Mouse (Mus musculus) left cerebral cortex, postnatal 14 days (tissue): ENCODE data around the gene Ddn. TPM values are rescaled to one million over a fixed set of nuclear protein-coding genes. Genes with fewer than 3 reads are reported as not detected.

Source experiments
- total RNA-seq, 2 experiments: library from RNA; stranded (reverse); gene quantifications; 2 replicates each; pipeline ENCODE4 v1.2.3; 2021

The Ddn gene
- total RNA-seq, 2 experiments from 2014 or later, result 421 to 445 TPM

Other genes with a start within 250 kb of the Ddn start
- 10 to 100 TPM; 40.5 to 45.3 TPM for gene Ccnt1, start 238.6 kb downstream of the Ddn start, total RNA-seq
- gene 4930415O20Rik, start 238.5 kb downstream of the Ddn start, total RNA-seq, result not detected
- 10 to 100 TPM; 47.8 to 50.2 TPM for gene Adcy6, start 199.4 kb downstream of the Ddn start, total RNA-seq
- gene Cacnb3, start 178.7 kb downstream of the Ddn start, total RNA-seq, result 100 to 1,000 TPM; 217 to 244 TPM
- gene Ddx23, start 146.6 kb downstream of the Ddn start, total RNA-seq, result 10 to 100 TPM; 56.0 to 57.6 TPM
- 10 to 100 TPM; 53.9 to 64.1 TPM for gene Rnd1, start 132.0 kb downstream of the Ddn start, total RNA-seq
- 10 to 100 TPM; 12.6 to 13.3 TPM for gene Ccdc65, start 101.3 kb downstream of the Ddn start, total RNA-seq
- 1 to 10 TPM; 2.7 to 3.4 TPM for gene Fkbp11, start 81.3 kb downstream of the Ddn start, total RNA-seq
- 100 to 1,000 TPM; 729 to 796 TPM for gene Arf3, start 46.3 kb downstream of the Ddn start, total RNA-seq
- gene Wnt10b, start 31.3 kb downstream of the Ddn start, total RNA-seq, result under 1 TPM; 0.55 to 0.75 TPM
- gene Wnt1, start 19.6 kb downstream of the Ddn start, total RNA-seq, result not detected
- gene Prkag1, start 22.0 kb upstream of the Ddn start, total RNA-seq, result 10 to 100 TPM; 41.5 to 45.4 TPM
- 10 to 100 TPM; 73.2 to 75.3 TPM for gene Kmt2d, start 61.7 kb upstream of the Ddn start, total RNA-seq
- 1 to 10 TPM; 8.6 to 9.3 TPM for gene Rhebl1, start 85.0 kb upstream of the Ddn start, total RNA-seq
- under 1 TPM; 0.15 to 0.24 TPM for gene Dhh, start 89.0 kb upstream of the Ddn start, total RNA-seq
- gene Lmbr1l, start 108.7 kb upstream of the Ddn start, total RNA-seq, result 10 to 100 TPM; 17.9 to 18.1 TPM
- gene Tuba1b, start 125.1 kb upstream of the Ddn start, total RNA-seq, result 100 to 1,000 TPM; 689 to 750 TPM
- not detected for gene Gm49450, start 144.1 kb upstream of the Ddn start, total RNA-seq
- gene Tuba1a, start 144.2 kb upstream of the Ddn start, total RNA-seq, result 1,000 to 10,000 TPM; 2,132 to 2,150 TPM
- 100 to 1,000 TPM; 129 to 142 TPM for gene Tuba1c, start 220.4 kb upstream of the Ddn start, total RNA-seq
- 1 to 10 TPM; 1.7 to 6.2 TPM for gene Prph, start 245.7 kb upstream of the Ddn start, total RNA-seq